Mouse (Mus musculus) forebrain, embryonic 13.5 days (tissue): ENCODE measurements at regions not wholly inside any gene's neighbourhood (a gene's known extent, or its start where the extent isn't known, plus 50 kb on each side); places are given as distances from the start of the nearest gene placed in this dataset.

Experiments
- ATAC-seq: fragments of 200-750 bp; cut with Nextera tagmentation; 2 replicates; pipeline ENCODE4 v1.8.0; 2017
- H3K27ac ChIP-seq: fragments of 300-500 bp; sonication (generic); 2 replicates; pipeline ENCODE4 v1.5.1; 2015; ENCODE audit warnings: inconsistent platforms, mild to moderate bottlenecking, moderate library complexity
- H3K27me3 ChIP-seq: fragments of 300-500 bp; sonication (generic); 2 replicates; pipeline ENCODE4 v1.6.1; 2015; ENCODE audit warnings: mild to moderate bottlenecking, inconsistent platforms
- H3K36me3 ChIP-seq: fragments of 300-500 bp; sonication (generic); 2 replicates; pipeline ENCODE4 v1.6.1; 2015; ENCODE audit warnings: mild to moderate bottlenecking, inconsistent platforms; ENCODE audit not compliant: poor library complexity, severe bottlenecking
- H3K4me1 ChIP-seq: fragments of 300-500 bp; sonication (generic); 2 replicates; pipeline ENCODE4 v1.6.1; 2015; ENCODE audit warnings: inconsistent platforms
- H3K4me2 ChIP-seq: fragments of 300-500 bp; sonication (generic); 2 replicates; pipeline ENCODE4 v1.6.1; 2015; ENCODE audit warnings: inconsistent platforms, mild to moderate bottlenecking, moderate library complexity
- H3K4me3 ChIP-seq: fragments of 300-500 bp; sonication (generic); 2 replicates; pipeline ENCODE4 v1.5.1; 2015; ENCODE audit warnings: mild to moderate bottlenecking, inconsistent platforms
- H3K9ac ChIP-seq: fragments of 300-500 bp; sonication (generic); 2 replicates; pipeline ENCODE4 v1.6.1; 2015; ENCODE audit warnings: mild to moderate bottlenecking, inconsistent platforms
- H3K9me3 ChIP-seq: fragments of 300-500 bp; sonication (generic); replicated peaks from 2 replicates; pipeline ENCODE4 v1.6.1; 2016; ENCODE audit warnings: inconsistent platforms
- WGBS: fragments of 180-500 bp; shearing (Covaris S2); methylation state at CpG from one replicate; pipeline ENCODE4 v1.1.7; 2015; 5-methylcytosine and 5-hydroxymethylcytosine counted together

DNA sequence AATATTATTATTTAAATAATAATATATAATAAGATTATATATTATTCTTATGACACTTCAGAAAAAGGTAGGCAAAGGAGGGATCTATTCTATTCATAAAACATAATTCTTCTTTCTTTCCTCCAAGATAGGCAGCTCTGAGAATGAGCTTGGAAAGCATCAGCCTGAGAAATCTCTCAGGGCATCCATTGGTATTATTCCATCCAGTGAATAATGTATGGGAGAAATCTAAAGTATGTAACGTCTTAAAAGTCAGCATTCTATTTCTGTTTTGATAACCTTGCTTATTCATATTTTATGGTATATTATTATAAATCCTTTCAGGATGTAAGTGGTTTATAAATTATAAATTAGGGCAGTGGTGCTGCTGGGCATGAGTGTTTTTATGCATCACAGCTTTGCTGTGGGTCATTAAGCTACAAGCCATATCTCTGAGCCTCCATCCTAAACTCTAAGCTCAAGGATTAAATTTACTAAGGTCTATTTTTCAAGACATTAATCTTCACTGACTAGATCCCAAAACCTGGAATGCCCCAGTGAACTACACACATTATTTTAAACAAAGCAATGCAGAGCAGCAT is 766.9 kb upstream of the Luzp2 start:
- Histone ChIP-seq H3K9me3 (no peaks in the 10 kb centered on the region), H3K4me2 (no peak overlapping the region), H3K4me1 (no peaks in the 10 kb centered on the region), H3K4me3 (no peak overlapping the region), H3K27me3 (no peaks in the 10 kb centered on the region), H3K27ac (no peak overlapping the region), H3K36me3 (no peaks in the 10 kb centered on the region), H3K9ac (no peak overlapping the region)
- no peak for ATAC-seq
- 87% methylated on average over 1 of the region's 1 CpGs for WGBS

DNA sequence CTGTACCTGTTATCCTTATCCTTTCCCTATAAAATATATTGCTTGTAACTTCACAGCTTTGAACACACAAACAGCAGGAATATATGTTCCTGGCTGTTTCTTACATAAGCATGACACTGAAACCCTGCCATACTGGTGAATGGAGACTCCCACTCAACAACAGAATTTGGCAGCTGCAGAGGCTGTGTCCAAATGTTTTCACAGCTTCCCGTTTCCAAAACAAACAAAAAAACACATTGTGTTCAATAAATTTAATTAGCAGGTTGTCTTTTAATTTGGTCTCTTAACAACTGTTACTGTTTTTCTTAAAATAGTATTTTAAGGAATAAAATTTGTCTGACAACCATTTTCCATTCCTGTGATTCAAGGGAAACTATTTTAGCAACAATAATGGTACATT is 718.3 kb upstream of the Luzp2 start:
- no peak overlapping the region for H3K4me3 ChIP-seq
- no peaks in the 10 kb centered on the region for H3K36me3 ChIP-seq
- no peaks in the 10 kb centered on the region for H3K9me3 ChIP-seq
- H3K27me3 ChIP-seq = no peaks in the 10 kb centered on the region
- no peaks in the 10 kb centered on the region for H3K4me1 ChIP-seq
- no peak overlapping the region for H3K9ac ChIP-seq
- H3K4me2 ChIP-seq = no peak overlapping the region
- ATAC-seq = no peak
- 78% methylated on average over 1 of the region's 1 CpGs for WGBS
- H3K27ac ChIP-seq = no peak overlapping the region

DNA sequence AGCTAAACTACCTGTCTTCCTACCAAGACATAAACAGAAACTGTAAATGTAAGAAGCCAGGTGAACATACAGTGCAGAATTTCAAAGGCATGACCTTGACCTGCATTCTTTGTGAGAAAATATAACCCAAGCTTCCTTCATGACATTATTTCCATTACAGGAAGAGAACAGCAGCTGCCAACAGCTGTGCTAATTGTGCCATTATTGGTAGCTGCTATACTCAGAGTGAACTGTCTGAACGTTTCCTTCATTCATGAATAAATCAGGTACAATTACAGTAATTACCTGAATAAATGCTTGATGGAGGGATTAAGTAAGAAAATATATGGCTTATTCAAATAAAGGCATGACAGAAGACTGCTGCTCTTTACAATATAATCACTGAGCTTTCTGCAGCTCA is 696.3 kb upstream of the Luzp2 start:
- no peaks in the 10 kb centered on the region for H3K4me1 ChIP-seq
- WGBS = 29% methylated on average over 1 of the region's 1 CpGs
- H3K9me3 ChIP-seq = no peaks in the 10 kb centered on the region
- H3K27ac ChIP-seq = 0 out of 2 replicates have a peak overlapping the region, but pooled peaks have one; percentile 3
- no peak overlapping the region for H3K9ac ChIP-seq
- no peak overlapping the region for H3K4me3 ChIP-seq
- no peak overlapping the region for H3K4me2 ChIP-seq
- H3K27me3 ChIP-seq = no peaks in the 10 kb centered on the region
- ATAC-seq = peak; percentile 77
- H3K36me3 ChIP-seq = no peaks in the 10 kb centered on the region

DNA sequence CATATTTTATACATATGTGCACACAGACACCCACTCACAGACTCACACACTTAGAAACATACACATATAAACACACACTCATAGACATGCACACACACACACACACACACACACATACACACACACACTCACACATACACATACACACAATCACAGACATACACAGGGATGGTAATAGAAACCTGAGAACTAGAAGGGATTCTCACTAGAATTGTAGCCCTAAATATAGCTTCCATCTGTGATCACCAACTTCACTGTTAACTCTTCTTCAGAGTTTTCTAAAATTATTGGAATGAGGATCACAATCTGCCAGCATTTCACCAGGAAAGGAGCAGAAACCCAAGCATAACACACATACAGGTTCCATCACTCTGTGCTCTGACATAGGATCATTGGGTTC is 684.4 kb upstream of the Luzp2 start:
- Histone ChIP-seq H3K36me3 (no peaks in the 10 kb centered on the region), H3K4me3 (no peak overlapping the region), H3K4me2 (no peak overlapping the region), H3K27me3 (no peaks in the 10 kb centered on the region), H3K27ac (no peak overlapping the region), H3K9ac (no peak overlapping the region), H3K9me3 (no peaks in the 10 kb centered on the region), H3K4me1 (no peaks in the 10 kb centered on the region)
- no peak for ATAC-seq

DNA sequence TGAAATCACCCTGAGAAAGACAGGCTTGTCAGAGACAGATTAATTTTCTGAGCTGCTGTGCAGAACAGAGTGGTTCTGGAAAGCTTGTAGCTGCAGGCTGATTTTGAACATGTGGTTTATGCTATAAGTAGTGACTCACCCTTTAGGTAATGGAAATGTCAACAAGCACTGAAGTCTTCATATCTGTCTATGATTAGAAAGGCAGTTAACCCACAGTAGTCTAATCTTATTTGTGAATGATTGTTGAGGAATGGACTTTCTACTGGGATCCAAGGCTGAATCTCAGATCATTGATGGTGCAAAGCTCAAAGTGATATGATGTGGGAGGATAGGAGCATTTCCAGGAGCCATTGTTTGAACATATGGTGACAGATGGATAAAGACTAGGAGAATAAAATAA is 635.3 kb upstream of the Luzp2 start:
- H3K4me2 ChIP-seq = no peak overlapping the region
- no peak overlapping the region for H3K9ac ChIP-seq
- H3K4me3 ChIP-seq = no peak overlapping the region
- no peaks in the 10 kb centered on the region for H3K27me3 ChIP-seq
- no peak for ATAC-seq
- no peak overlapping the region for H3K27ac ChIP-seq
- no peaks in the 10 kb centered on the region for H3K4me1 ChIP-seq
- no peaks in the 10 kb centered on the region for H3K36me3 ChIP-seq
- no peaks in the 10 kb centered on the region for H3K9me3 ChIP-seq
